Comparison of ENCODE assay signal across 8 mouse cellular contexts in genomic region chr19:4206971-4207370, GRCm38 (mm10). TPM values are rescaled to one million over a fixed set of nuclear protein-coding genes. Genes with fewer than 3 reads are reported as not detected.
DNase-seq lines count a peak whose midpoint lies in the region; ATAC-seq and TF ChIP-seq lines count a peak whose summit lies in the region.

No protein-coding gene starts in this region.

- ATAC-seq in forebrain, embryonic 15.5 days (replicated peaks) = peak; percentile 32; the same call in 1 of the 2 replicates
- ATAC-seq in hindbrain, postnatal 0 days = peak; percentile 62; the same call in 1 of the 2 replicates
- no peak for ATAC-seq in midbrain, postnatal 0 days (ENCODE audit: low FRiP score)

- no peak overlapping the region for H3K9ac ChIP-seq in forebrain, embryonic 15.5 days (replicated peaks)
- H3K9ac ChIP-seq in hindbrain, postnatal 0 days (replicated peaks; ENCODE audit: low read length) = no peak overlapping the region
- H3K9ac ChIP-seq in midbrain, postnatal 0 days (replicated peaks; ENCODE audit: low read length, poor library complexity, severe bottlenecking) = no peak overlapping the region

- H3K27ac ChIP-seq in testis, adult 2 months (ENCODE audit: control insufficient read depth, insufficient read depth, low read depth, low read length) = no peak overlapping the region
- no peak overlapping the region for H3K27ac ChIP-seq in forebrain, embryonic 15.5 days (replicated peaks)
- no peak overlapping the region for H3K27ac ChIP-seq in hindbrain, postnatal 0 days
- H3K27ac ChIP-seq in limb, embryonic 10.5 days = no peak overlapping the region
- no peak overlapping the region for H3K27ac ChIP-seq in midbrain, postnatal 0 days (ENCODE audit: low read depth, low read length)

- peak; percentile 83 for TF ChIP-seq CTCF in testis, adult 2 months (IDR thresholded peaks at IDR 0.05; ENCODE audit: control insufficient read depth, insufficient read depth, insufficient replicate concordance, low read depth, low read length)
- TF ChIP-seq CTCF in hindbrain, postnatal 0 days (IDR thresholded peaks at IDR 0.05; ENCODE audit: low read depth) = peak; percentile 96
- peak; percentile 90 for TF ChIP-seq CTCF in midbrain, postnatal 0 days (IDR thresholded peaks at IDR 0.05)

- H3K4me2 ChIP-seq in forebrain, embryonic 15.5 days (replicated peaks) = no peak overlapping the region
- no peak overlapping the region for H3K4me2 ChIP-seq in hindbrain, postnatal 0 days (ENCODE audit: low read depth, low read length)
- H3K4me2 ChIP-seq in midbrain, postnatal 0 days (ENCODE audit: low read depth, low read length, poor library complexity, severe bottlenecking) = no peak overlapping the region

- H3K9me3 ChIP-seq in forebrain, embryonic 15.5 days = no peaks in the 10 kb centered on the region
- no peaks in the 10 kb centered on the region for H3K9me3 ChIP-seq in hindbrain, postnatal 0 days (ENCODE audit: low read length)
- no peaks in the 10 kb centered on the region for H3K9me3 ChIP-seq in limb, embryonic 10.5 days (replicated peaks)
- no peaks in the 10 kb centered on the region for H3K9me3 ChIP-seq in midbrain, postnatal 0 days (ENCODE audit: low read length)

- H3K36me3 ChIP-seq in testis, adult 2 months (ENCODE audit: control insufficient read depth, insufficient read depth, low read length) = no peaks in the 10 kb centered on the region
- H3K36me3 ChIP-seq in forebrain, embryonic 15.5 days = no peaks in the 10 kb centered on the region
- no peaks in the 10 kb centered on the region for H3K36me3 ChIP-seq in hindbrain, postnatal 0 days (ENCODE audit: insufficient read depth, low read length)
- H3K36me3 ChIP-seq in limb, embryonic 10.5 days = no peaks in the 10 kb centered on the region
- no peaks in the 10 kb centered on the region for H3K36me3 ChIP-seq in midbrain, postnatal 0 days (ENCODE audit: insufficient read depth, low read length)

- no peaks in the 10 kb centered on the region for H3K27me3 ChIP-seq in testis, adult 2 months (ENCODE audit: control insufficient read depth, insufficient read depth, low read length)
- H3K27me3 ChIP-seq in forebrain, embryonic 15.5 days = peaks cover 8% of the 10 kb centered on the region
- 0 out of 2 replicates have a peak, but pooled peaks cover 3% of the 10 kb centered on the region for H3K27me3 ChIP-seq in hindbrain, postnatal 0 days (ENCODE audit: insufficient read depth, low read length)
- peaks cover 26% of the 10 kb centered on the region for H3K27me3 ChIP-seq in limb, embryonic 10.5 days (ENCODE audit: low read depth, poor library complexity, severe bottlenecking)
- H3K27me3 ChIP-seq in midbrain, postnatal 0 days (ENCODE audit: insufficient read depth, low read length) = peaks cover 12% of the 10 kb centered on the region

- TF ChIP-seq POLR2A in testis, adult 2 months (IDR thresholded peaks at IDR 0.05; ENCODE audit: control insufficient read depth, low read depth, low read length) = no peak

- H3K4me1 ChIP-seq in testis, adult 2 months (ENCODE audit: control insufficient read depth, insufficient read depth, low read length) = peaks cover 7% of the 10 kb centered on the region
- H3K4me1 ChIP-seq in forebrain, embryonic 15.5 days = peaks cover 5% of the 10 kb centered on the region
- H3K4me1 ChIP-seq in hindbrain, postnatal 0 days (ENCODE audit: insufficient read depth, low read length) = peaks cover 5% of the 10 kb centered on the region; the same call in 1 of the 2 replicates
- H3K4me1 ChIP-seq in limb, embryonic 10.5 days = peaks cover 19% of the 10 kb centered on the region
- peaks cover 3% of the 10 kb centered on the region; the same call in 1 of the 2 replicates for H3K4me1 ChIP-seq in midbrain, postnatal 0 days (ENCODE audit: insufficient read depth, low read length)

- no peak for DNase-seq in testis, postnatal 14 days (ENCODE audit: low spot score)
- DNase-seq in cerebellum, adult 11 months = peak; percentile 70
- peak; percentile 77 for DNase-seq in hindbrain, postnatal 0 days (ENCODE audit: low spot score)
- DNase-seq in limb, embryonic 10.5 days (ENCODE audit: low spot score) = peak; percentile 82
- DNase-seq in midbrain, postnatal 0 days (ENCODE audit: low spot score) = peak; percentile 66
- DNase-seq in thymus, postnatal 4 days = peak; percentile 67

- 2% methylated on average over 2 of the region's 2 CpGs for WGBS in forebrain, embryonic 15.5 days
- WGBS in hindbrain, postnatal 0 days = 4% methylated on average over 2 of the region's 2 CpGs
- WGBS in limb, embryonic 10.5 days = 0% methylated on average over 2 of the region's 2 CpGs
- 3% methylated on average over 2 of the region's 2 CpGs for WGBS in midbrain, postnatal 0 days

- H3K4me3 ChIP-seq in testis, adult 2 months (ENCODE audit: control insufficient read depth, low read depth, low read length) = no peak overlapping the region
- H3K4me3 ChIP-seq in forebrain, embryonic 15.5 days = no peak overlapping the region
- H3K4me3 ChIP-seq in hindbrain, postnatal 0 days (ENCODE audit: low read length) = no peak overlapping the region
- no peak overlapping the region for H3K4me3 ChIP-seq in limb, embryonic 10.5 days
- no peak overlapping the region for H3K4me3 ChIP-seq in midbrain, postnatal 0 days (ENCODE audit: low read depth, low read length)

RNA-seq across cellular contexts. Expression of gene Rad9a, which starts 5.5 kb away (rescaled TPM):
- polyA plus RNA-seq in testis, adult 2 months (2012; rRNA removed) = 9.0 and 9.2 TPM in 2 replicates
- polyA plus RNA-seq in forebrain, embryonic 15.5 days (2015; fragmentation: Nextera tagmentation; extraction: Ambion mirVana) = 22.6 and 25.2 TPM in 2 replicates
- total RNA-seq in hindbrain, postnatal 0 days (2014; rRNA removed) = 15.8 and 25.8 TPM in 2 replicates
- 13.7 and 14.6 TPM in 2 replicates for polyA plus RNA-seq in hindbrain, postnatal 0 days (2015; fragmentation: Nextera tagmentation; extraction: Ambion mirVana)
- polyA plus RNA-seq in limb, embryonic 10.5 days (2016; fragmentation: Nextera tagmentation; extraction: Ambion mirVana) = 58.2 and 61.5 TPM in 2 replicates
- 18.0 and 22.8 TPM in 2 replicates for total RNA-seq in midbrain, postnatal 0 days (2014; rRNA removed)
- polyA plus RNA-seq in midbrain, postnatal 0 days (2015; fragmentation: Nextera tagmentation; extraction: Ambion mirVana) = 14.7 and 17.0 TPM in 2 replicates

RNA-seq across cellular contexts. Expression of gene Clcf1, which starts 7.1 kb away (rescaled TPM):
- polyA plus RNA-seq in testis, adult 2 months (2012; rRNA removed) = 2.0 and 3.1 TPM in 2 replicates
- polyA plus RNA-seq in forebrain, embryonic 15.5 days (2015; fragmentation: Nextera tagmentation; extraction: Ambion mirVana) = 0.39 and 0.43 TPM in 2 replicates
- total RNA-seq in hindbrain, postnatal 0 days (2014; rRNA removed) = 0.42 and 3.8 TPM in 2 replicates
- polyA plus RNA-seq in hindbrain, postnatal 0 days (2015; fragmentation: Nextera tagmentation; extraction: Ambion mirVana) = 0.83 TPM in 2 replicates
- polyA plus RNA-seq in limb, embryonic 10.5 days (2016; fragmentation: Nextera tagmentation; extraction: Ambion mirVana) = 4.3 and 6.0 TPM in 2 replicates
- total RNA-seq in midbrain, postnatal 0 days (2014; rRNA removed) = 0.99 and 1.2 TPM in 2 replicates
- polyA plus RNA-seq in midbrain, postnatal 0 days (2015; fragmentation: Nextera tagmentation; extraction: Ambion mirVana) = 0.28 and 0.44 TPM in 2 replicates

RNA-seq across cellular contexts. Expression of gene AC109138.7, which starts 7.2 kb away (rescaled TPM):
- 1.2 and 3.0 TPM in 2 replicates for polyA plus RNA-seq in testis, adult 2 months (2012; rRNA removed)
- not detected in 2 replicates for polyA plus RNA-seq in forebrain, embryonic 15.5 days (2015; fragmentation: Nextera tagmentation; extraction: Ambion mirVana)
- not detected in 2 replicates for total RNA-seq in hindbrain, postnatal 0 days (2014; rRNA removed)
- polyA plus RNA-seq in hindbrain, postnatal 0 days (2015; fragmentation: Nextera tagmentation; extraction: Ambion mirVana) = not detected in 2 replicates
- polyA plus RNA-seq in limb, embryonic 10.5 days (2016; fragmentation: Nextera tagmentation; extraction: Ambion mirVana) = not detected in 2 replicates
- not detected in 2 replicates for total RNA-seq in midbrain, postnatal 0 days (2014; rRNA removed)
- not detected in 2 replicates for polyA plus RNA-seq in midbrain, postnatal 0 days (2015; fragmentation: Nextera tagmentation; extraction: Ambion mirVana)

RNA-seq across cellular contexts. Expression of gene Ppp1ca, which starts 15.1 kb away (rescaled TPM):
- polyA plus RNA-seq in testis, adult 2 months (2012; rRNA removed) = 48.8 and 49.8 TPM in 2 replicates
- polyA plus RNA-seq in forebrain, embryonic 15.5 days (2015; fragmentation: Nextera tagmentation; extraction: Ambion mirVana) = 560 and 578 TPM in 2 replicates
- total RNA-seq in hindbrain, postnatal 0 days (2014; rRNA removed) = 502 and 597 TPM in 2 replicates
- 564 and 571 TPM in 2 replicates for polyA plus RNA-seq in hindbrain, postnatal 0 days (2015; fragmentation: Nextera tagmentation; extraction: Ambion mirVana)
- 1,070 and 1,129 TPM in 2 replicates for polyA plus RNA-seq in limb, embryonic 10.5 days (2016; fragmentation: Nextera tagmentation; extraction: Ambion mirVana)
- total RNA-seq in midbrain, postnatal 0 days (2014; rRNA removed) = 535 and 592 TPM in 2 replicates
- 510 and 531 TPM in 2 replicates for polyA plus RNA-seq in midbrain, postnatal 0 days (2015; fragmentation: Nextera tagmentation; extraction: Ambion mirVana)

RNA-seq across cellular contexts. Expression of gene Tbc1d10c, which starts 15.9 kb away (rescaled TPM):
- 0.98 and 1.3 TPM in 2 replicates for polyA plus RNA-seq in testis, adult 2 months (2012; rRNA removed)
- 0.70 and 0.86 TPM in 2 replicates for polyA plus RNA-seq in forebrain, embryonic 15.5 days (2015; fragmentation: Nextera tagmentation; extraction: Ambion mirVana)
- total RNA-seq in hindbrain, postnatal 0 days (2014; rRNA removed) = 2.7 and 3.8 TPM in 2 replicates
- 0.95 and 1.4 TPM in 2 replicates for polyA plus RNA-seq in hindbrain, postnatal 0 days (2015; fragmentation: Nextera tagmentation; extraction: Ambion mirVana)
- polyA plus RNA-seq in limb, embryonic 10.5 days (2016; fragmentation: Nextera tagmentation; extraction: Ambion mirVana) = 0.21 and 1.2 TPM in 2 replicates
- 0.49 and 1.9 TPM in 2 replicates for total RNA-seq in midbrain, postnatal 0 days (2014; rRNA removed)
- polyA plus RNA-seq in midbrain, postnatal 0 days (2015; fragmentation: Nextera tagmentation; extraction: Ambion mirVana) = 1.2 and 1.6 TPM in 2 replicates
